Mouse (Mus musculus): ENCODE measurements around the gene Tmem221. TPM values are rescaled to one million over a fixed set of nuclear protein-coding genes. Genes with fewer than 3 reads are reported as not detected.

The Tmem221 gene
- 0.57 and 0.63 TPM in 2 replicates for polyA plus RNA-seq (2015; fragmentation: Nextera tagmentation; extraction: Ambion mirVana)

GRCm38 (mm10) chr8:71558071-71558957, at the start of gene Tmem221:
Tmem221 (minus strand) TSS chr8:71558871.

GRCm38 (mm10) chr8:71597451-71597850, 38.8 kb upstream of the Tmem221 start, which contains the start of gene Fam129c:
Fam129c (plus strand) TSS chr8:71597648.

GRCm38 (mm10) chr8:71591471-71592373, 33.1 kb upstream of the Tmem221 start, which contains the start of gene Pgls:
Pgls (plus strand) TSS chr8:71592176.

GRCm38 (mm10) chr8:71568387-71568937, 9.8 kb upstream of the Tmem221 start, which contains the start of gene Slc27a1:
Slc27a1 (plus strand) TSS chr8:71568882.

DNA sequence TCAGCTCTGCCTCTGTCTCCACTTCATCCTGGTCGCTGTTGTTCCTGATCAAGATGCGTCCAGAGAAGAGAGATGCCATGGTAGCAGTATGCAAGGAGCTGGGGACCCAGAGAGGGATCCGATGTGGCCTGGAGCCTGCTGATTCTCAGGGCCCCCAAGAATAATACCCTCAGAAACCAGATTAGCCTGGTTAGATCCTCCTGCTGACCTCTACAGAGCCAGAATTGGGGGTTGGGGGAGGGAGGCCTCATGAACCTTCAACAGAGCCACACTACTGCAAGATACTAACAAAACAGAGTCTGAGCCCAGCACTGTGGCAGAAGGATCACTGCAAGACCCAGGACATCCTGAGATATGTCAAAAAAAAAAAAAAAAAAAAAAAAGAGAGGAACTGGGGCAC, 7.8 kb upstream of the Tmem221 start, which contains the start of gene Nxnl1:
Gene Nxnl1 (minus strand): TSS at position 101 of the 400 bp plus-strand sequence.

DNA sequence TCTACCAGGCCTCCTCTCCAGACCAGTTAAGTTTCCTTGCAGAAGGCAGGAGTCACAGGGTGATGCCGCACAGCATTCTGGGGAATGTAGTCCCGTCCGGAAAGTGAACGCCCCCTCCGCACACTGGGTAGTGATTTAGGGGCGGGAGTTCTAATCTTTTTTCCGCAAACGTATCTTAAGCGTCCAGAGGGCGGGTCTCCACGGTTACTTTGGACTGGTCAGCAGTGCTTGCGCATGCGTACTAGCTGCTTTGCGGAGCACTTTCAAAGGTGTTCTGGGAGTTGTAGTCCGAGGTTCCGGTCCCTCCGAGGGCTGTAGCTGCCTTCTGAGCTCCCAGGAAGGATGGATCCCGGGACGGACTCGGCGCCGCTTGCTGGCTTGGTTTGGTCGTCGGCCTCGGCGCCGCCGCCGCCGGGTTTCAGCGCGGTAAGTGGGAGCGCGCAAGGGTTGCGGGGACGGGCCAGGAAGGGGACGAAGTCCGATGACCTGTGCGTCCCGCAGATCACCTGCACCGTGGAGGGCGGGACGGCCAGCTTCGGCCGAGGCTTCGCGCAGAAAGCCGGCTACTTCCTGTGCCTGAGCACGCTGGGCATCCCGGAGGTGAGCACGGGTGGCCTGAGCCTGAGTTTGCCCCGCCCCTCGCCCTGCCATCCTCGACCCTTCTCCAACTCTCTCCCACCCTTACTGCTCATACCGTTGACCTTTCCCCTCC, 15.9 kb downstream of the Tmem221 start, which contains the start of gene Mvb12a:
Gene Mvb12a (plus strand): TSS at position 291 of the 712 bp plus-strand sequence.

GRCm38 (mm10) chr8:71537028-71537867, 21.4 kb downstream of the Tmem221 start, which contains the start of gene Bst2:
Bst2 (minus strand) TSS chr8:71537456.

DNA sequence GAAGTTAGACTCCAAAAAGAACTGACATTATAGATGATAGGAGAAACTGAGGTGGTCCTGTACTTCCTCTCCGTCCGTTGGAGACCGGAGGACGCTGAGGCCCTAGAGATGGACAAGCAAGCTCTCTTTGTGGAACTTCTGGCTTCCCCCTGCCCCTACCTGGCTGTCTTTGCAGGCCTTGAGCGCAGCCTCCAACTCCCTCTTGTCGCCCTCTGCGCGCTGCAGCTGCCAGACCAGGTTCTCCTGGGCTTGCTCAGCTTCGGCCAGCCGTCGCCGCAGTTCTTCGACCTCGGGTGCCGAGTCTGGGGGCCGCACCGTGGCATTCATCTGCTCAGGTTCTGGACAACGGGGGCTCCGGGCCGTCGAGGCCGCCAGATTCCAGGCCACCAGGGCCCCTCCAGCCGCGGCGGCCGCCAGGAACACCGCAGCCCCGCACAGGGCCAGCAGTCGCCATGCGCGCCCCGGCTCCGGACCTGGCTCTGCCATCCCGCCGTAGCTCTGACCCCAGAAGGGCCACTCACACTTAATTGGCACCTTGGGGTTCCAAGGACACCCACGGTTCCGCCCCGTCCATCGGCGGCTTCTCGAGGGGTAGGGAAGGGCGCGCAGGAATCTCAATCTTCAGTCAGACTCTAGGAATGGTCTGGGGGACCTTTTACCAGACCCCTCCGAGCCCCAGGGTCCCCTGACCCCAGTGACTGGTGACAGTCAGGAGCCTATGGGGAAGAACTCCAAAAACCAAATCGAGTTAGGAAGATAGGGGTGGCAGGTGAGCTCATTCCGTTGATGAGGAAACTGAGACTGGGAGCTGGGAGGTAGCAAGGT, 33.2 kb downstream of the Tmem221 start, which contains the start of gene Ccdc194:
Gene Ccdc194 (minus strand): TSS at position 486 of the 825 bp plus-strand sequence.

GRCm38 (mm10) chr8:71511644-71512043, 47.0 kb downstream of the Tmem221 start, which contains the start of gene Plvap:
Plvap (minus strand) TSS chr8:71511752.

Other genes with a start within 250 kb of the Tmem221 start
- gene Use1, start 192.0 kb downstream of the Tmem221 start, polyA plus RNA-seq (2015; fragmentation: Nextera tagmentation; extraction: Ambion mirVana): 89.1 and 89.4 TPM in 2 replicates
- 5.5 and 5.7 TPM in 2 replicates for gene Ocel1, start 187.6 kb downstream of the Tmem221 start, polyA plus RNA-seq (2015; fragmentation: Nextera tagmentation; extraction: Ambion mirVana)
- 55.5 and 56.4 TPM in 2 replicates for gene Nr2f6, start 176.9 kb downstream of the Tmem221 start, polyA plus RNA-seq (2015; fragmentation: Nextera tagmentation; extraction: Ambion mirVana)
- gene Ushbp1, start 163.1 kb downstream of the Tmem221 start, polyA plus RNA-seq (2015; fragmentation: Nextera tagmentation; extraction: Ambion mirVana): 4.6 and 5.8 TPM in 2 replicates
- 62.9 and 66.6 TPM in 2 replicates for gene Babam1, start 162.0 kb downstream of the Tmem221 start, polyA plus RNA-seq (2015; fragmentation: Nextera tagmentation; extraction: Ambion mirVana)
- 4.8 and 6.5 TPM in 2 replicates for gene Ankle1, start 152.9 kb downstream of the Tmem221 start, polyA plus RNA-seq (2015; fragmentation: Nextera tagmentation; extraction: Ambion mirVana)
- 24.9 and 28.3 TPM in 2 replicates for gene Abhd8, start 95.2 kb downstream of the Tmem221 start, polyA plus RNA-seq (2015; fragmentation: Nextera tagmentation; extraction: Ambion mirVana)
- 80.4 and 81.5 TPM in 2 replicates for gene Mrpl34, start 93.9 kb downstream of the Tmem221 start, polyA plus RNA-seq (2015; fragmentation: Nextera tagmentation; extraction: Ambion mirVana)
- 74.3 and 86.1 TPM in 2 replicates for gene Dda1, start 89.7 kb downstream of the Tmem221 start, polyA plus RNA-seq (2015; fragmentation: Nextera tagmentation; extraction: Ambion mirVana)
- gene Ano8, start 72.9 kb downstream of the Tmem221 start, polyA plus RNA-seq (2015; fragmentation: Nextera tagmentation; extraction: Ambion mirVana): 1.0 and 1.1 TPM in 2 replicates
- 9.3 and 9.9 TPM in 2 replicates for gene Gtpbp3, start 70.8 kb downstream of the Tmem221 start, polyA plus RNA-seq (2015; fragmentation: Nextera tagmentation; extraction: Ambion mirVana)
- 12.9 and 13.2 TPM in 2 replicates for gene Plvap, start 47.1 kb downstream of the Tmem221 start, polyA plus RNA-seq (2015; fragmentation: Nextera tagmentation; extraction: Ambion mirVana)
- gene Ccdc194, start 33.2 kb downstream of the Tmem221 start, polyA plus RNA-seq (2015; fragmentation: Nextera tagmentation; extraction: Ambion mirVana): 0.19 TPM in 1 of 2 replicates, not detected in the other
- 48.3 and 59.8 TPM in 2 replicates for gene Bst2, start 21.4 kb downstream of the Tmem221 start, polyA plus RNA-seq (2015; fragmentation: Nextera tagmentation; extraction: Ambion mirVana)
- 79.7 and 86.3 TPM in 2 replicates for gene Mvb12a, start 15.9 kb downstream of the Tmem221 start, polyA plus RNA-seq (2015; fragmentation: Nextera tagmentation; extraction: Ambion mirVana)
- not detected in 2 replicates for gene Nxnl1, start 7.7 kb upstream of the Tmem221 start, polyA plus RNA-seq (2015; fragmentation: Nextera tagmentation; extraction: Ambion mirVana)
- 17.5 and 21.1 TPM in 2 replicates for gene Slc27a1, start 10.0 kb upstream of the Tmem221 start, polyA plus RNA-seq (2015; fragmentation: Nextera tagmentation; extraction: Ambion mirVana)
- gene Pgls, start 33.3 kb upstream of the Tmem221 start, polyA plus RNA-seq (2015; fragmentation: Nextera tagmentation; extraction: Ambion mirVana): 222 and 225 TPM in 2 replicates
- gene Fam129c, start 38.8 kb upstream of the Tmem221 start, polyA plus RNA-seq (2015; fragmentation: Nextera tagmentation; extraction: Ambion mirVana): 0.71 and 1.7 TPM in 2 replicates
- 60.6 and 64.6 TPM in 2 replicates for gene Colgalt1, start 52.1 kb upstream of the Tmem221 start, polyA plus RNA-seq (2015; fragmentation: Nextera tagmentation; extraction: Ambion mirVana)
- gene Unc13a, start 112.9 kb upstream of the Tmem221 start, polyA plus RNA-seq (2015; fragmentation: Nextera tagmentation; extraction: Ambion mirVana): 0.49 and 0.68 TPM in 2 replicates
- 5.7 and 6.5 TPM in 2 replicates for gene Jak3, start 117.4 kb upstream of the Tmem221 start, polyA plus RNA-seq (2015; fragmentation: Nextera tagmentation; extraction: Ambion mirVana)
- gene Insl3, start 130.3 kb upstream of the Tmem221 start, polyA plus RNA-seq (2015; fragmentation: Nextera tagmentation; extraction: Ambion mirVana): 2.5 TPM in 2 replicates
- gene B3gnt3, start 142.9 kb upstream of the Tmem221 start, polyA plus RNA-seq (2015; fragmentation: Nextera tagmentation; extraction: Ambion mirVana): 4.4 TPM in 2 replicates
- gene Fcho1, start 166.8 kb upstream of the Tmem221 start, polyA plus RNA-seq (2015; fragmentation: Nextera tagmentation; extraction: Ambion mirVana): 0.59 and 1.7 TPM in 2 replicates

All from urinary bladder, postnatal 0 days (tissue).